Mouse (Mus musculus): ENCODE measurements at regions not wholly inside any gene's neighbourhood (a gene's known extent, or its start where the extent isn't known, plus 50 kb on each side); places are given as distances from the start of the nearest gene placed in this dataset.

DNA sequence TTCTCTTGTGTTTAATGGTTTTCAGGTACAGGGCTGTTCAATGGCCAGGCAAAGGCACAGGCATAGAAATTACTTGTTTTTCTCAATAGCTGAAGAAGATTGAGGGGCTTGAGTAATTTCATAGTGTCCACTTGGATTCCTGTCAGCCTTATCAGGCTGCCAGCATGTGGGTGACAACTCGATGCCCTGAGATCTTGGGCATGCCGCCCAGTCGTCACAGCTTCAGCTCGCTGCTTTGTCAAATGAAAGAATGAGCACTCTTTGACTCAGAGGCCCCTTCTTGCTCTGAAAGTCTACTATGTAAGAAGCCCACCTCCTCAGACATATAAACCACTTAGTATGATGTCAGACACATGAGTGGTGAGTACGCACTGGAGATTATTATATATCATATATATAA lies 272.6 kb downstream of the Rwdd3 start:
- no peak for ATAC-seq (ENCODE audit: low TSS enrichment)

DNA sequence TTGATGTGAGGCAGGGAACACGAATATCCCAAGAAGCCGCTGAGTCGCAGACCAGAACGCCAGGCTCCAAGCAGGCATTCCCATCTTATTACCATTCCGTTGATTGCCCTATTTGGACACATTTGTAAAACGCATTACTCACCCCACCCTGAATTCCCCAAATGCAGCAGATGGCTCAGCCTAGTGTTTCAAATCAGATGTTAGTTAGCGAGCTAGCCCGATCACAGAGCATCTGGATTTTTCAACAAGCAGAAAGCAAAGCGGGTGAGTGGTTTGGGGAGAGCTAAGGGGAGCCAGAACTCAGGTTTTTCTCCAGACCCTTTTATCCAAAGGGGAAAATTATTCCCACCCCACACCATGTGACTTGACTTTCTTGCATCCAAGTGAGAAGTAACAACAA lies 273.2 kb downstream of the Rwdd3 start:
- peak; percentile 56 for ATAC-seq (ENCODE audit: low TSS enrichment)

DNA sequence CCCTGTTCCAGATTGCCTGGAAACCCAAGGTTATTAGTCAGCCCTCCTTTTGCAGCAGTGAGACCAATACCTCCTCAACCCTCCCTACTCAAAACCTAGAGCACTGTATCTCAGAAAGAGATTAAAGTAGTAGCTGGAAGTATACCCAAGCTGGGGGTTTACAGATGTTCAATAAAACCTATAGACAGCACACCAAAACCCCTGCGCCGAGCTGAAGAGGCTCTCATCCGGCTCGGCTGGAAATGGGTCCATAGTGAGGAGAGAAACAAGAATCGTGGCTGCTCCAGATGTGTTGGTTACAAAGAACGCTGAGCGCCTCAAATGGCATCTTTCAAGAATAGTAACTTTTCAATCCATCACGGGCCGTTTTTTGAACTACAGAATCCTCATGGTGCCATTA lies 273.7 kb downstream of the Rwdd3 start:
- peak; percentile 27; the same call in 1 of the 2 replicates for ATAC-seq (ENCODE audit: low TSS enrichment)

DNA sequence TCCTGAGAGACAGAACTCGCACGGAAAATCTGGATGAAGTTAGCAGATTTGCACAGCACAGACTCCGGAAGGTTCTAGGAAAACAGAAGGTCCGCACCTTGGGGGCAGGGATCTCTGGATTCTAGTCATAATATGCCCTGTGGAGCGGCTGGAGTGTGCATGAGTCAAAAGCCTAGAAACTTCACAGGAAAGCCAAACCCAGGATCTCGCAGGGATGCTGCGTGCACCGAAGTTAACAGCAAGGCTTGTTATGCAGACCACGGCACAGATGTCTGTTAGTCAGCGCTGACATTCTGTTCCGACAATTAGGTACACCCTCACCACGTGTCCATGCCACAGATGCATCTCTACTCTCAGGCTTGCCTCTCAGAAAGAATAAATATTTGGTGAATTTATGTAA lies 274.3 kb downstream of the Rwdd3 start:
- ATAC-seq (ENCODE audit: low TSS enrichment): peak; percentile 86

DNA sequence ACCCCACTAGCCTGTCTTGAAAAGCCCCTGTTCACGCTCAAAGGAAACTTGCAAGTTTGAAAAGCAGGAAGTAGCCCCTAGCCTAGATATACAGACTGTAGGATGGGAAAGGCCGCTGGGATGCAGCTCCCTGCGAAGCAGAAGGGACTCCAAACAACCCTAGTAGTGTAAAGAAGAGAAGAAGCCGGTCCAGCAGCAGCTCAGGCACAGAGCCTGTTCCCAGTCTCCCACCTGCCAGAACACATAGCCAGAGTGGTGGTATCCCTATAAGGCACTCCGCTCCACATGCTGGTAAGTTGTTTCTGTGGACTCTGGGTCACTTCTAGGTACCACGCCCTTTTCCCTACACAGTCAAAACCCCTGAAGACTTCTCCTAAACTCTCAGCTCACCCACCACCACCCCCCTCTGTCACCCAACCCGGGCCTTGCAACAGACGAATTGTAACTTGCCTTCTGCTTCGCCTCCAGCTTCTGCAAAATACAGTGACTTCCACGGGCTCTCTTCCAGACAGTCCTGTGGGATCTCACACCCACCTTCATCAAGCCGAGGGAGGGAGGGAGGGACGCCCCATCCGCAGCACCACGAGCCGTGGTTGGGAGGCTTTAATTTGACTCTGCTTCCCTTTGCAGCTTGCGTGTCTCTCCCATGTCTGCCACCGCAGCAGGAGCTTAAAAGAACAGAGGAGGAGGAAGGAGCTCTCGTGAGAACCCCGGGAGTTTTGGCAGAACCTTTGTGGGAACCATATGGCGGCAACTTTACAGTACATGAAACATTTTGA lies 285.2 kb downstream of the Rwdd3 start:
- ATAC-seq (ENCODE audit: low TSS enrichment): peak; percentile 97

DNA sequence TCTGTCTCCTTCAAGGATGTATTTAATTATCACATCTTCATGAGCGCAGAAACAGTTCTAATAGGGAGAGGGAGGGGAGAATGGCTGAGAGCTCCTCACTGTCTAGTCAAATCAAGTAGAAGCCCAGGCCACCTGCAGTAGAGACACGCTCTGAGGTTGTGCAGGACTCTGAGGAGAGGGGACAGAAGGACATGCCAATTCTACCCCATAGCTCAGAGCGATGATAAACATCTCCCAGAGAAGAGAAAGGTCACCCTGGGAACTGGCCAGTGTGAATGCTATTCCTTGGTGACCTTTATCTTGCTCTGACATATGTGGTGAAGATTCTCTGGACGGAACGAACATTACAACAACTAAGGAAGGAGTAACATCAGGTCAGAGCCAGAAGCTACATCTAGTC lies 286.1 kb downstream of the Rwdd3 start:
- no peak for ATAC-seq (ENCODE audit: low TSS enrichment)

DNA sequence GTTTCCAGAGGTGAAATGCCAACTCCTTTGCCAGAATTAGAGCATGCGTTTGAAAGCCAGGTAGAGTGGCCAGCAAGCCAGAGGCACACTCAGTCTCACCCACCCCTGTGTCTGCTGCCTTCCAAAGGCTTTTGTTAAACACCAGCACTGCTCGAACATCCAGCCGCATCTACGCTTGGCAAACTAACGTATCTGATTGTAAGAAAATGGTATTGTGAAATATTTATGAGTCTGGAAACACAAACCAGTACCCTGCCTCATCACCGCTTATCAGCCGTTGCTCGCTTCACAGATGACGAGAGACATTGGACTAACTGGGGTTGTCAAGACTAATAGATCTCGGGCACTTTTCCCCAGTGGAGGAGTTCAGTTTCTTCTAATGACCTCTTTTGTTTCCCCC lies 287.3 kb downstream of the Rwdd3 start:
- no peak for ATAC-seq (ENCODE audit: low TSS enrichment)

DNA sequence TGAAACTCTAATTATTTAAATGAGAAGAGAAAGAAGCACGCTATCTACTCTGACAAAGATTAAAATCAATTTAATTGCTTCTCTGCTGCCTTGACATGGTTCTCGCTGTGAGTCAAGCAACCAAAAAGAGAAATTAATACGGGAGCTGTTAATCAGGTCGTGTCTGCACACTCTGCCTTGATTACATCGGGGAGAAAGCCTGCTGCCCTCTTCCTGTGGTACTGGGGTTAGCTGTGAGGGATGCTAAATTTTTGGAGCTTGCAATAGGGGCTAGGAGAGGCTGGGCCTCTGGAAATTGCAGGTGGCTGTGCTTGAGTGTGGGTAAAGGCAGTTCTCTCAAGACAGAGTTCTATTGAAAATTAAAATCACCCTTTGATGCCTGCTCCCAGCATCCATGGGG lies 287.8 kb downstream of the Rwdd3 start:
- ATAC-seq (ENCODE audit: low TSS enrichment): no peak

DNA sequence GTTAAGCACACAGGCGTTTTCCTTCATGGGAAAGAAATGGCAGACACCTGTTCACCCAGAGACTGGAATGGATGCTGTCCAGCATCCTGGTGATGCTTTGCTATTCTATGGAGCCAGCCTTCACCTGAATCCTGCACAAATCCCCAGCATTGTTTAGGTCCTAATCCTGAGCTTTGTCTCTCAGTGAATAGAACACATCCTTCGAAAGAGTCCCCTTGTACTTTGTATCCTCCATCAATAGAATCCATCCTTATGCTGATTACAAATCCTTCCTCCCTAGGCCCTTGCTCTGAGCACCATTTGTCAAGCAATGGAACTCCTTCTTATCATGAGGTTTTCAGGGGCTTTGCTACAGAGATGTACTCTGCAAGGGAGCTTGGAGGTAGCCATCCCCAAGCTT lies 292.1 kb downstream of the Rwdd3 start:
- ATAC-seq (ENCODE audit: low TSS enrichment): no peak

DNA sequence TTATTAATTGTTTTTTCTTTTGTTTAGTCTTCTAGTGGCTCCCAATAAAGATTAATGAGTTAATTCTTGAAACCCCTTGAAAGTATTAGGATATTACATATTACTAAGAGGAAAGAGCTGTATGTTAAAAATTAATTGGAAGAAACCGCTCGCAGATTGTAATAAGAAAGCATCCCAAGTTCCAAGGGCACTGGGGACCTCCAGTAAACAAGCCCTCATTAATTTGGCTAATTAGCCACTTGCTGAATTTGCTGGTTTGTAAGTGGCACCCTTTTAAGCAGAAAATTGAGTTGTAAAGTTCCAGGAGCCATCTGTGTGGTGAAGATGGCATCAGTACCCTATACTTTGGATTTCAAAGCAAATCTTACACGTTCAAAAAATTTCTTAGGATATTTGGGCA lies 295.8 kb downstream of the Rwdd3 start:
- no peak for ATAC-seq (ENCODE audit: low TSS enrichment)

DNA sequence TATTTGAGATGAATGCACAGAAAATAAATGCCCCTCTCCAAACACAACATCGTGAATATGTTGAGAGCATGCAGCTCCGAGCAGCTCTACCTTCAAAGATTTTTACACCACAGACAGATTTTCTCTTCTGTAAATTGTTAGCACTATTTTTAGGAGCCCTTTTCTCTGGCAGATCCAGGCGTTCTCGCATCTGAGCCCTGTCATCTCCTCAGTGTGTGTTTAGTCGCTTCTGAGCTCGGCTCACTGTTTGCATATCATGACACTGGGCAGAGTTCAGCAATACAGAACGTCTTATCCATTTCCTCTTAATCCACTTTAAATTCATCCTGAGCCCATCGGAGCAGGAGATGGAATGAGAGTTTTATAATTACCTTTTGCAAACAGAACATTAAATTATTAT lies 306.5 kb downstream of the Rwdd3 start:
- ATAC-seq (ENCODE audit: low TSS enrichment): peak; percentile 90

DNA sequence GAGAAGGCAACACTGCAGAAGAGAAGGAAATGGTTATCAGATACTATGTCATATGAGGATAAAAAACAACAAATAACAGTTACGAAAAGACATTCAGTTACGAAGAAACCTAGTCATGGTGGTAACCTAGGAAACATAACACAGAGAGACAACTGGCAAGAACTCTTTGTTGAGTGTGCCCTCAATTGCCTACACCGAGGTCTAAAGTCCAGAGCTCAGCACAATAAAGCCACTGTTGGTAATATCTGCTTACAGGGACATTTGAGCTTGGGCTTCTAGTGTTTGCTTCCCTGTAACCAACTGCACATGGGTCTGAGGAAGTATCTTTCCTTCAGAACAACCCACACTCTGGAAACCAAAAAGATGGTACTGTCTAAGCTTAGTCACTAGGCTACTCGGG lies 309.9 kb downstream of the Rwdd3 start:
- no peak for ATAC-seq (ENCODE audit: low TSS enrichment)

DNA sequence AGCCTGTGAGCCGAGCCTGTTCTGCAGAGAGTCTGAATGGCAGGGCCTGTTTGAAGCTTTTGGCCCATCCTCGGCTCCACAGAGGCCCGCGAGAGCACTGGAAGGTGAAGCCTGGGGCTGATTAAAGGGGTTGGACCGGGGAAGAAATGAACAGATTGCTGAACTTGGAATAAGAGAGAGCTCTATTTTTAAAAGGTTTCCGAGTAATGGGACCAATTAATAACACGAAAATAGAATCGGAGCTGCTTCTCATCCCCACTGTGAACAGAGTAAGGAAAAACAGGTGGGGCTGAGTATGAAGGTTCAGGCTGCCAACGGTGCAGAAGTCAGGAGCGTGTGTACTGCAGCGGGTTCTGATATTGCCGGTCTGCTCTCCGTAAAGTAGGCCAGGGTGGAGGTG lies 313.2 kb downstream of the Rwdd3 start:
- no peak for ATAC-seq (ENCODE audit: low TSS enrichment)

DNA sequence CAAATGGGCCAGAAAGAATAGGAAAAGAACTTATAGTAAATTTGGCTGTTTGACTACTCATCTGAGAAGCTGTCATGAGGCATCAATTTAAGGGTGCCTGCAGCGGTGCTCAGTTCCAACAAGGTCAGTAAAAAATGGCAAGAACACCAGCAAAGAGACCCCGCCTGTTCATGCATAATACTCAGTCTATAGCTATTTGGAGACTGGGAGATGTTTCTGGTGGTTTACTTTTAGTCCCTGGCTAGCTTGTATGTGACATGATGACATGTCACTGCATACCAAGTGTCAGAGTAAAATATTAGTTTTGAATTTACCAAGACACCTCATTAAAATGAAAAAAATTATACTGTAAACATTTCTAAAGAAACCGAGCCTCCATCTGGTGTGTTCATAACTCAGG lies 317.2 kb downstream of the Rwdd3 start:
- no peak for ATAC-seq (ENCODE audit: low TSS enrichment)

DNA sequence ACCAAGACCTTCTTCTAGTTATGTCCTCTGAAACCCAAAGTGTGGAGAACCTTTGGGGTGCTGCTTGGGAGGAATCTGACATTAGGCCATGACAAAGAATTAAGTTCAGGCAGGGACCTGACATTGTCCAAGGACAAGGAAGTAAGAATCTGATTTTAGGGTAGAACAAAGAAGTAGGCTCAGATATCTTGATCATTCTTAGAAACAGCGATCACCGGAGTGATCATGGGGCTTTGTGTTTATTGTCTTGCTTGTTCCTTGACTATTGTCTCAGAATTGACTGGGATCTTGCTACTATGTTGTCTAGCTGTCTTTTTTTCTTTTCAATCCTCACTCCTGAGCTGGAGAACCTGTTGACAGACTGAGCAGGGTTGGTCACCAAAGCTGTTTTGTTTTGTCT lies 327.9 kb downstream of the Rwdd3 start:
- no peak for ATAC-seq (ENCODE audit: low TSS enrichment)

DNA sequence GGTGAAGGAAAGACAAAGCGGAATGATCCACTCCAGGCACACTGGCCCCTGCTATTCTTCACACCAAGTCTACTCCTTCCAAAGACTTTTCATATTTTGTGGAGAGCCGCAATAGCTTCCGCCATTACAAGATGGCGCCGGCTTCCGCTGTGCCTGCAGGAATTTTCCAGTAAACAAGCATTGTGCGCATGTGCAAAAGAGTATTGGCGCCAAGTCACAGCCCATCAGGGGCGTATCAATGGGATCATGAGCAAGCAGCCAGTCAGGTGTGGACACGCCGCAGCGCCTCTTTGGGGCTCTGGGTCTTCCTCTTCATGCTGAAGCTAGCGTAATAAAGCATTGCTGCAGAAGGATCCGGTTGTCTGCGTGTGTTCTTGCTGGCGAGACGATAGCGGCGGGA lies 348.0 kb downstream of the Rwdd3 start:
- ATAC-seq (ENCODE audit: low TSS enrichment): no peak

DNA sequence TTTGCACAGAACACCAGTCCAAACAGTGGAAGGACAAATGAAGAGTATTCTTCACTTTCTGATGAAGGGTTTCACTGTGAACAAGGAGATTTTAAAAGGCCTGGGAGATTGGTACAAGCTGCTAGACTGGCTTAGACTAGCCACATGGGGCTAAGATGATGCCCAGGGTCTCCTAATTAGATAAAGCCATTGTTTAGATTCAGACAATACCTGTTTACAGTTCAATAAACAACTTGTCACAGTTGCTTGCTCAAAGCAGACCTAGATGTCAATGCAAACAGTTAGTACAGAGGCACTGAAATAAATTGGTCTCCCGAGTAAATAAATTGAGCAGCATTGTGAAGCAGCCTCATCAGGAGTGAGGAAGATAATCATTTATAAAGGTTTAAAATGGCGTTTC lies 359.6 kb downstream of the Rwdd3 start:
- ATAC-seq (ENCODE audit: low TSS enrichment): no peak

DNA sequence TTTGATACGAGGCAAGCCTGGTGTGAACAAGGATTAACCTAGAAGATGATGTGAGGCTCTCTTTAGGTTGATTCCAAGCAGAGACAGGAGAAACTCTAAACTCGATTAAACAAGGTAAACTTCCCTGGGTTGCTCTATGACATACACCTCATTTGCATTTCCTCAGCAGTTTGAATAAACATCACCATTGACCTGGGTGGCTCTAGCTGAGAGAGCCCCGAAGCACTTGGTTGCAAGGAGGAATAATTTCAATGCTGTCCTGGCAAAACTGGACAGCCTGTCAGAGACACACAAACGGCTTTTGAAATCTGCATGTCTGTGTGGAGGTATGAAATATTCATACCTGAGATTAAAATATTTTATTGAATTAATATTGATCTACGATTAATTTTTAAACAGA lies 361.0 kb downstream of the Rwdd3 start:
- ATAC-seq (ENCODE audit: low TSS enrichment): no peak

DNA sequence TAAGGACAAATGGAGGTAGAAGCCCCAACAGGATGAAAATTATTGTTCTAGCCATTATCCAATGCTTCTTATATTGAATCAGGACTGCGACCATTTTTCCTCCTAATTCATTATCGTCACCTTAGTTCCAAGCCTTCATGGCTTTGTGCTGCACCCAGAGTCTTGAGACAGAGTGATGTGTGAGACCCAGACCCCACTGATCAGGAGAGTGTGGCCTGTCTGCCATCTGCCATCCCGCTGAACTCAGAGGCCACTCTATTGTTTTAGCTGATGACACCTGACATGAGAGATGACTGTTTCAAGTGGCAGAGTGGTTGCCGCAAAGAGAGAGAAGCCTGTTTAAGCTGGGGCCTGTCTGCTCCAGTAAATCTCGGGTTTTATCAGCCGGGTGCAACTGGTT lies 361.4 kb downstream of the Rwdd3 start:
- no peak for ATAC-seq (ENCODE audit: low TSS enrichment)

DNA sequence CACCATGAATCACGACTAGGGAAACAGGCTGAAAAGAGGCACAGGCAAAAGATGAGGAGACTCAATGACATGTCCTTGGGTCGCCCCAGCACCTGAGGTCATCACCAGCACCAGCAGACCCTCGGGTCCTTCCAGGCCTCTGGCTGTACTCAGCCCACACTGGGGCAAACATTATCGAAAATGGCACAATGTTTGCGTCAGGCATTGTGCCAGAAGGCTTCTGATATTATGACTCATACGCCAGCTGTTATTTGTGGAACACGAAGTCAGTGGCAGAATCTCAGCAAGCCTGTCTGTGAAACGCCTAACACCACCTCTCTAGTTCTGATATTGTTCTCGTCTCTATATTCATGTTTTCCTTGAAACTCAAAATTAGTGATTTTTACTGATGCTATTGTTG lies 384.8 kb downstream of the Rwdd3 start:
- peak; percentile 88 for ATAC-seq (ENCODE audit: low TSS enrichment)

DNA sequence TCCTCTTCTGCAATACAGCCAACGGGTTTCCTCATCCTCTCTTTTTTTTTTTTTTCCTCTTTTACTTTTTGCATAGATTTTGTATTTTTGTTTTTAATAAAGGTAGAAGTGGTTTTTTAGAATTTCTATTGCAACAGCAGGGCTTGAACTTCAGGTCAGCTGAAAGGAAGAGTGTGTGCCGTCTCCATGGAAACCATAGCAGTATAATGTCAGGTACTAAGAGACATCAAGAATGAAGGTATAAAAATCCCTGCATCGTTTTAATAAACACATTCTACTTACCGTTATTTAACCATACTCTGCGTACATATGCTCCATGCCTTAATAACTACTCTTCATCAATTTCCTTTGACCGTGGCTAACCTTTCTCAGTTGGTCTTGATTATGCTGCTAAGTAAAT lies 390.0 kb downstream of the Rwdd3 start:
- ATAC-seq (ENCODE audit: low TSS enrichment): no peak

DNA sequence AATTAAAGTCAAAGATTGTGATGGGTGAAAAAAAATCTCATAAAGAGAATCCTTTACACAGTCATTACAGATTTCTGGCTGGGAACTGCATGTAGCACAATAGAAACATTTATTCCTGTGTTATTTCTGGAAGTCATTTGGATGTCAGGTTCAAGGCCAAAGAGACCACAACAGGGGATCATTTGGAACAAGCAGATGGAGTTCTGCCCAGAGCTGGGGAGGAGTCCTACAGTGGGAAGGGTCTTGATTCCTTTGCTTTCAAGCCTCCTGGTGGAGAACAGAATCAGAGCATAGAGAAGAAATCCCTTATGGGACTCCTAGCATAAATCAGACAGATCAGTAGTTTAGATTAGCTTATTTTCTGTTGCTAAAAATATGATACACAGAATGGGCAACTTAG lies 392.4 kb downstream of the Rwdd3 start:
- ATAC-seq (ENCODE audit: low TSS enrichment): no peak

DNA sequence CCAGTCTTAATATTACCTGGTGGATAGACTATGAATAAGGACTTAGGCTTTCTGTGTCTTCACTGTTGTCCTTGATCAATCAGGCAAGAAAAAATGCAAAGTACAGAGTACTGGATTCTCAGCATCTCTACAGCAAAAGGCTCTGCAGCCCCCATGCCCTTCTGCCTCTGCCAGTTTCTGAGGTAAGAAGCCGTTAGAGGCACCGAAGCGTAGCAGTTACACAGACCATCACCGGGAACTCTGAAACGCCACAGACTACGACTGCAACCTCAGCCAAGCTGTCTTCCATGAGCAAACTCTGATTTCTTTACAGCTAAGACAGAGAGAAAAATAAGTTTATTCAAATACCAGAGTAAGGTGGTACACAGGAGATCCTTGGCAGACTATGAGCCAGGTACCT lies 396.5 kb downstream of the Rwdd3 start:
- ATAC-seq (ENCODE audit: low TSS enrichment): no peak

DNA sequence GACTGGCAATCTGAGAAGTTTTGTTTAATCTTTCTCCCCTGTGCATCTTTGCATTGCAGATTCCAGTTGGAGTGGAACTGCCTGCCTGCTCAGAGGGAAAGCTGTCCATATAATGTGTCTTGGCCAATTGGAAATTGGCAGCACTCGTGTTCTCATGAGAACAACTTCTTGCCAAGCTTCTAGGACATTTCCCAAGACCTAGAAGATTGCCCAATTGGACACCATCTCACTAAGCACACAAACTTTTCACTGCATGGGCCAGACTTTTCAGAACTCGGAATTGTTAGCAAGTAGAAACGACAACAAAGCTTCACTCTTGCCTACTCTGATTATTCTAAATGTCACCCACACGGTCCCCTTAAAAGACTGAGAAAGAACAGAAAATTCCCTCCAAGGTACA lies 409.8 kb downstream of the Rwdd3 start:
- ATAC-seq (ENCODE audit: low TSS enrichment): peak; percentile 52

All from frontal cortex, adult (tissue).